8 mouse cellular contexts compared by ENCODE assay signal in genomic region chr2:157750926-157751588, GRCm38 (mm10). TPM values are rescaled to one million over a fixed set of nuclear protein-coding genes. Genes with fewer than 3 reads are reported as not detected.
A peak's percentile ranks its signal among the peaks of the same experiment; 100 is the strongest.
DNase-seq lines count a peak whose midpoint lies in the region; ATAC-seq lines count a peak whose summit lies in the region.

No protein-coding gene starts in this region.

- ATAC-seq in forebrain, embryonic 11.5 days (replicated peaks; ENCODE audit: low FRiP score): no peak
- ATAC-seq in hindbrain, embryonic 14.5 days (ENCODE audit: low FRiP score): no peak
- ATAC-seq in neural tube, embryonic 13.5 days (ENCODE audit: low read depth): no peak
- ATAC-seq in megakaryocyte progenitor cell, adult 5-6 weeks (replicated peaks; ENCODE audit: poor library complexity): no peak

- no peak overlapping the region for H3K9ac ChIP-seq in forebrain, embryonic 11.5 days (ENCODE audit: low read length)
- peak overlapping the region; percentile 40; the same call in 1 of the 2 replicates for H3K9ac ChIP-seq in hindbrain, embryonic 14.5 days
- H3K9ac ChIP-seq in neural tube, embryonic 13.5 days: peak overlapping the region; percentile 58; the same call in 1 of the 2 replicates

- 74% methylated on average over 12 of the region's 12 CpGs for WGBS in forebrain, embryonic 11.5 days
- WGBS in hindbrain, embryonic 14.5 days: 62% methylated on average over 12 of the region's 12 CpGs
- 71% methylated on average over 12 of the region's 12 CpGs for WGBS in neural tube, embryonic 13.5 days

- no peak overlapping the region for H3K4me3 ChIP-seq in forebrain, embryonic 11.5 days (ENCODE audit: low read depth, low read length)
- no peak overlapping the region for H3K4me3 ChIP-seq in hindbrain, embryonic 14.5 days (replicated peaks; ENCODE audit: low read length)
- H3K4me3 ChIP-seq in neural tube, embryonic 13.5 days: no peak overlapping the region

- intact Hi-C loops in left cerebral cortex, postnatal 4 days (cut with DNase I): no loop called here
- intact Hi-C loops in left cerebral cortex, postnatal 14 days (cut with DNase I): no loop called here

- H3K27ac ChIP-seq in forebrain, embryonic 11.5 days (ENCODE audit: low read depth, low read length): peak overlapping the region; percentile 77
- peak overlapping the region; percentile 87 for H3K27ac ChIP-seq in hindbrain, embryonic 14.5 days
- peak overlapping the region; percentile 92 for H3K27ac ChIP-seq in neural tube, embryonic 13.5 days (replicated peaks)

- no peak overlapping the region for H3K4me2 ChIP-seq in forebrain, embryonic 11.5 days (ENCODE audit: low read depth, low read length, severe bottlenecking)
- no peak overlapping the region for H3K4me2 ChIP-seq in hindbrain, embryonic 14.5 days (replicated peaks)
- peak overlapping the region; percentile 33 for H3K4me2 ChIP-seq in neural tube, embryonic 13.5 days

- DNase-seq in left cerebral cortex, postnatal 4 days: peak; percentile 59
- DNase-seq in left cerebral cortex, adult 18-20 months (ENCODE audit: low spot score in 2 of 2): no peak
- no peak for DNase-seq in forebrain, embryonic 11.5 days (ENCODE audit: low spot score)
- DNase-seq in hindbrain, embryonic 14.5 days (ENCODE audit: low spot score): peak; percentile 55
- no peak for DNase-seq in left cerebral cortex, postnatal 14 days (ENCODE audit: low spot score in 2 of 2)
- DNase-seq in cerebellum, adult 8-10 months: no peak

- H3K9me3 ChIP-seq in forebrain, embryonic 11.5 days (ENCODE audit: control insufficient read depth, low read length): no peaks in the 10 kb centered on the region
- no peaks in the 10 kb centered on the region; the same call in 1 of the 2 replicates for H3K9me3 ChIP-seq in hindbrain, embryonic 14.5 days (ENCODE audit: control insufficient read depth, low read length)
- H3K9me3 ChIP-seq in neural tube, embryonic 13.5 days: no peaks in the 10 kb centered on the region

- no peaks in the 10 kb centered on the region for H3K36me3 ChIP-seq in forebrain, embryonic 11.5 days (ENCODE audit: control insufficient read depth, insufficient read depth, low read length)
- H3K36me3 ChIP-seq in hindbrain, embryonic 14.5 days (replicated peaks; ENCODE audit: control insufficient read depth, insufficient read depth): no peaks in the 10 kb centered on the region
- no peaks in the 10 kb centered on the region; the same call in 1 of the 2 replicates for H3K36me3 ChIP-seq in neural tube, embryonic 13.5 days

- peaks cover 11% of the 10 kb centered on the region for H3K4me1 ChIP-seq in forebrain, embryonic 11.5 days (replicated peaks; ENCODE audit: control insufficient read depth, insufficient read depth, low read length)
- peaks cover 52% of the 10 kb centered on the region for H3K4me1 ChIP-seq in hindbrain, embryonic 14.5 days (replicated peaks; ENCODE audit: control insufficient read depth, insufficient read depth, low read length)
- peaks cover 80% of the 10 kb centered on the region for H3K4me1 ChIP-seq in neural tube, embryonic 13.5 days (replicated peaks)

- no peaks in the 10 kb centered on the region for H3K27me3 ChIP-seq in forebrain, embryonic 11.5 days (ENCODE audit: control insufficient read depth, insufficient read depth, low read length)
- H3K27me3 ChIP-seq in hindbrain, embryonic 14.5 days (ENCODE audit: control insufficient read depth, insufficient read depth, low read length): no peaks in the 10 kb centered on the region
- H3K27me3 ChIP-seq in neural tube, embryonic 13.5 days: no peaks in the 10 kb centered on the region

RNA-seq across cellular contexts. Expression of gene Ctnnbl1, which starts 13.9 kb away (rescaled TPM):
- total RNA-seq in left cerebral cortex, postnatal 4 days (2021): 10 to 100 TPM; 32.8 to 39.3 TPM
- 10 to 100 TPM; 30.7 to 35.2 TPM for total RNA-seq in left cerebral cortex, adult 18-20 months (2021)
- 98.3 and 110 TPM in 2 replicates for polyA plus RNA-seq in forebrain, embryonic 11.5 days (2014; fragmentation: Nextera tagmentation; extraction: Ambion mirVana)
- polyA plus RNA-seq in hindbrain, embryonic 14.5 days (2014; fragmentation: Nextera tagmentation; extraction: Ambion mirVana): 53.3 and 59.5 TPM in 2 replicates
- 69.7 and 72.2 TPM in 2 replicates for polyA plus RNA-seq in neural tube, embryonic 13.5 days (2015; fragmentation: Nextera tagmentation; extraction: Ambion mirVana)
- total RNA-seq in left cerebral cortex, postnatal 14 days (2021): 10 to 100 TPM; 23.7 to 26.1 TPM
- 22.5 and 26.0 TPM in 2 replicates for total RNA-seq in megakaryocyte progenitor cell, adult 5-6 weeks (2015)
- 44.0 and 52.0 TPM in 2 replicates for total RNA-seq in megakaryocyte progenitor cell, adult 5-6 weeks (2017)

Comparison
In these comparisons a context has a peak if more than half of its experiments do, and no peak if none do; other contexts are left out.
1. DNase-seq: peak in left cerebral cortex, postnatal 4 days (single experiment) and hindbrain, embryonic 14.5 days (single experiment); none in left cerebral cortex, adult 18-20 months (0 of 2), forebrain, embryonic 11.5 days (single experiment), left cerebral cortex, postnatal 14 days (0 of 2) and cerebellum, adult 8-10 months (single experiment).
2. Peak in every context shown above with its lines, with median percentiles within 50 percentile points of each other: H3K27ac ChIP-seq.